Mouse (Mus musculus): ENCODE results near the gene Cyp4a10.

- TF ChIP-seq E2F4 (IDR thresholded peaks at IDR 0.05; ENCODE audit: insufficient replicate concordance, low read depth, low read length), result no peak
- no peak for TF ChIP-seq MYC (IDR thresholded peaks at IDR 0.05; ENCODE audit: low read depth, low read length)
- TF ChIP-seq MAFK (IDR thresholded peaks at IDR 0.05; ENCODE audit: insufficient replicate concordance, low read length), result no peak
- no peak for TF ChIP-seq CTCF (conservative IDR thresholded peaks at IDR 0.05 in 1 of 2, IDR thresholded peaks at IDR 0.05 in 1 of 2; ENCODE audit: low read depth in 2 of 2, low read length in 2 of 2)
- no peak for TF ChIP-seq ETS1 (conservative IDR thresholded peaks at IDR 0.05; ENCODE audit: low read depth, low read length)
- TF ChIP-seq POLR2A (IDR thresholded peaks at IDR 0.05; ENCODE audit: low read depth, low read length), result no peak
- TF ChIP-seq NRF1 (IDR thresholded peaks at IDR 0.05; ENCODE audit: low read depth, low read length), result no peak
- TF ChIP-seq MAZ (IDR thresholded peaks at IDR 0.05; ENCODE audit: low read depth, low read length), result no peak
- TF ChIP-seq GABPA (IDR thresholded peaks at IDR 0.05; ENCODE audit: insufficient replicate concordance, low read depth, low read length), result no peak
- no peak for TF ChIP-seq RAD21 (IDR thresholded peaks at IDR 0.05; ENCODE audit: low read depth, low read length)
- TF ChIP-seq IRF4 (IDR thresholded peaks at IDR 0.05; ENCODE audit: low read depth, low read length), result no peak
- TF ChIP-seq USF1 (IDR thresholded peaks at IDR 0.05; ENCODE audit: low read depth, low read length), result no peak
Measured at GRCm38 (mm10) chr4:115575255-115575654, 57.2 kb downstream of the Cyp4a10 start.
